Mouse (Mus musculus): ENCODE measurements around the gene Marveld1. TPM values are rescaled to one million over a fixed set of nuclear protein-coding genes. Genes with fewer than 3 reads are reported as not detected.
A peak's percentile ranks its signal among the peaks of the same experiment; 100 is the strongest.

Marveld1 gene
- polyA plus RNA-seq (2014; fragmentation: Nextera tagmentation; extraction: Ambion mirVana) = 17.8 and 25.0 TPM in 2 replicates

DNA sequence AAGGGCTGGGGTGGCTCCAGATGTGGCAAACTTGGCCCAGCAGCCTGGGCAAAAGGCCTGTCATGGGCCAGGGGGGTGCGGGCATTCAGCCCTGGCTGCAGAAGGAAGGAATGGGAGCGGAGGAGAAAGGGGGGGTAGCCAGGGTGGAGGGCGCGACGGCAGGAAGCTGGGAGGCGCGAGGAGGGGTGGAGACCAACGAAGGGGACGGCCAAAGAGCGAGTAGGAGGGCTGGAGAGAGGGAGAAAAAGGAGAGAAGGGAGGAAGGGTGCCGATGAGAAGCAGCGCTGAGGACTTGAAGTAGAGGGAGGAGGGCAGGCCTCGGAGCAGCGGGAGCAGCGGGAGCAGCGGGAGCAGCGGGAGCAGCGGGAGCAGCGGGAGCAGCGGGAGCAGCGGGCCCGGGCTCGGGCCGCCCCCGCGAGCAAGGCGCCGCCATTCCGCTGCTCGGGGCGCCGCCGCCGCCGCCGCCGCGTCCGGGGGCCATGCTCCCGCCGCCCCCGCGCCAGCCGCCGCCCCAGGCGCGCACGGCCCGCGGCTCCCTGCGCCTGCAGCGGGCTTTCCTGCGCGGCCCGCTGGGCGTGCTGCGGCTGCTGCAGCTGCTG lies at the start of gene Marveld1:
Gene Marveld1 (plus strand): TSS at position 231 of the 599 bp plus-strand sequence.
- H3K9me3 ChIP-seq (ENCODE audit: control insufficient read depth, low read length) = no peaks in the 10 kb centered on the region
- peaks cover 17% of the 10 kb centered on the region for H3K36me3 ChIP-seq (ENCODE audit: control insufficient read depth, insufficient read depth, low read length)
- H3K4me2 ChIP-seq (ENCODE audit: low read length) = peak within 1 kb of the TSS; percentile 96
- H3K4me3 ChIP-seq (ENCODE audit: control insufficient read depth in 1 of 2, insufficient read depth in 1 of 2, low read depth in 1 of 2, low read length in 2 of 2) = peak within 1 kb of the TSS; percentile 75 to 80
- ATAC-seq (ENCODE audit: insufficient number of reproducible peaks, insufficient read depth, low FRiP score, low read depth) = peak; percentile 77
- no peaks in the 10 kb centered on the region for H3K27me3 ChIP-seq (ENCODE audit: control insufficient read depth, insufficient read depth, low read length)
- H3K9ac ChIP-seq (ENCODE audit: low read length) = peak within 1 kb of the TSS; percentile 94
- WGBS = under 1% methylated on average over 48 of the region's 57 CpGs
- peak within 1 kb of the TSS; percentile 84 to 92 for H3K27ac ChIP-seq (replicated peaks in 1 of 2; ENCODE audit: control insufficient read depth in 1 of 2, insufficient read depth in 1 of 2, low read depth in 2 of 2, low read length in 2 of 2)
- H3K4me1 ChIP-seq (ENCODE audit: control insufficient read depth in 2 of 2, insufficient read depth in 2 of 2, low read length in 2 of 2) = peaks cover 21 to 45% of the 10 kb centered on the region in 2 experiments

DNA sequence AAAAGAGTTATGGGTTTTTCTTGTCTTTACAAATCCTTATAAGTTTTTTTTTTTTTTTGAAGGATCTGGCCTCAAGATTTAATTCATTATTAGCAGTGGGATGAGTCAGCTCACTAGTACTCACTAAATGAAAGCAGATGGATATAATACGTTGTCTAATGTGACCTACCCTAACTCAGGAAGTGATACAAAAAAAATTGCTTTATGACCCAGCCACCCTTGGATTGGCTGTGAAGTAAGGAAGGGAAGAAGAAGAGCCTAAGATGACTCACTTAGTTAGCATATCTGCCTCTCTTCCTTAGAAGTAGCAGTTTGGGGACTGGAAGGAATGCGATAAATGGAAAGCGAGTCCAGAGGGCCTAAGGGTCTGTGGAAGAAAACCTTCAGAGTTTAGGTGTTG lies 47.8 kb upstream of the Marveld1 start:
- no peak for ATAC-seq (ENCODE audit: insufficient number of reproducible peaks, insufficient read depth, low FRiP score, low read depth)
- no peak overlapping the region for H3K27ac ChIP-seq (replicated peaks in 1 of 2; ENCODE audit: control insufficient read depth in 1 of 2, insufficient read depth in 1 of 2, low read depth in 2 of 2, low read length in 2 of 2)
- H3K4me1 ChIP-seq (ENCODE audit: control insufficient read depth in 2 of 2, insufficient read depth in 2 of 2, low read length in 2 of 2) = no peaks in the 10 kb centered on the region
- H3K4me3 ChIP-seq (ENCODE audit: control insufficient read depth in 1 of 2, insufficient read depth in 1 of 2, low read depth in 1 of 2, low read length in 2 of 2) = no peak overlapping the region
- 82% methylated on average over 3 of the region's 3 CpGs for WGBS
- no peak overlapping the region for H3K4me2 ChIP-seq (ENCODE audit: low read length)
- no peak overlapping the region for H3K9ac ChIP-seq (ENCODE audit: low read length)
- H3K36me3 ChIP-seq (ENCODE audit: control insufficient read depth, insufficient read depth, low read length) = peaks cover 40% of the 10 kb centered on the region
- no peaks in the 10 kb centered on the region for H3K27me3 ChIP-seq (ENCODE audit: control insufficient read depth, insufficient read depth, low read length)
- H3K9me3 ChIP-seq (ENCODE audit: control insufficient read depth, low read length) = no peaks in the 10 kb centered on the region

- Histone ChIP-seq H3K4me1 (ENCODE audit: control insufficient read depth in 2 of 2, insufficient read depth in 2 of 2, low read length in 2 of 2) (no peaks in the 10 kb centered on the region), H3K27ac (replicated peaks in 1 of 2; ENCODE audit: control insufficient read depth in 1 of 2, insufficient read depth in 1 of 2, low read depth in 2 of 2, low read length in 2 of 2) (no peak overlapping the region), H3K27me3 (ENCODE audit: control insufficient read depth, insufficient read depth, low read length) (no peaks in the 10 kb centered on the region), H3K9me3 (ENCODE audit: control insufficient read depth, low read length) (no peaks in the 10 kb centered on the region), H3K9ac (ENCODE audit: low read length) (no peak overlapping the region), H3K4me3 (ENCODE audit: control insufficient read depth in 1 of 2, insufficient read depth in 1 of 2, low read depth in 1 of 2, low read length in 2 of 2) (no peak overlapping the region), H3K36me3 (ENCODE audit: control insufficient read depth, insufficient read depth, low read length) (peaks cover 57% of the 10 kb centered on the region), H3K4me2 (ENCODE audit: low read length) (no peak overlapping the region)
- ATAC-seq (ENCODE audit: insufficient number of reproducible peaks, insufficient read depth, low FRiP score, low read depth) = no peak
- WGBS = 90% methylated on average over 9 of the region's 9 CpGs
Measured at GRCm38 (mm10) chr19:42104681-42105080, 42.5 kb upstream of the Marveld1 start.

DNA sequence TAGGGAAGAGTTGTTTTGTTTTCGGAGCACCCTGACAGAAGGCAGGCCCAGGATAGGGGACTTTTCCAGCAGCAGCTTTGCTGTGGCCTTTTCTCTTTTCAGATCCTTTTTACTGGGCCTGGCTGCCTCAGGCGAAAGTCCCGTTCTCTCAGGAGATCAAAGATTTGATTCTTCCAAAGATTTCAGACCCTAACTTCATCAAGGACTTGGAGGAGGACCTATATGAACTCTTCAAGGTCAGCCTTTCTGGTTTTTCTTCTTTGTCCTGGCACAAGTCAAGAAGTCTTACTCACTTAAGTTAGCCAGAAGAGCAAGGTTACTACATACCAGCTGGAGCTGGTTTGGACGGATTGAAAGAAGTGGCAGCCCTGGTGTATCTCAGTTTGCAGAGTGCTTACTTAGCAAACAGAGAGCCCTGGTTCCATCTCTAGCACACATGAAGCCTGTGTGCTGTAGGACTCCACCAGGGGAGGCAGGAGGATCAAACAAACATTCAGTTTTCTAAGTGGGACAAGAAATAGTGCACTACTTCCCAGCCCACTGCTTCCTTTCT lies 31.3 kb upstream of the Marveld1 start:
- no peaks in the 10 kb centered on the region for H3K4me1 ChIP-seq (ENCODE audit: control insufficient read depth in 2 of 2, insufficient read depth in 2 of 2, low read length in 2 of 2)
- no peaks in the 10 kb centered on the region for H3K9me3 ChIP-seq (ENCODE audit: control insufficient read depth, low read length)
- no peak overlapping the region for H3K4me3 ChIP-seq (ENCODE audit: control insufficient read depth in 1 of 2, insufficient read depth in 1 of 2, low read depth in 1 of 2, low read length in 2 of 2)
- H3K27me3 ChIP-seq (ENCODE audit: control insufficient read depth, insufficient read depth, low read length) = no peaks in the 10 kb centered on the region
- H3K4me2 ChIP-seq (ENCODE audit: low read length) = no peak overlapping the region
- H3K27ac ChIP-seq (replicated peaks in 1 of 2; ENCODE audit: control insufficient read depth in 1 of 2, insufficient read depth in 1 of 2, low read depth in 2 of 2, low read length in 2 of 2) = no peak overlapping the region
- 88% methylated on average over 4 of the region's 4 CpGs for WGBS
- no peak for ATAC-seq (ENCODE audit: insufficient number of reproducible peaks, insufficient read depth, low FRiP score, low read depth)
- no peak overlapping the region for H3K9ac ChIP-seq (ENCODE audit: low read length)
- H3K36me3 ChIP-seq (ENCODE audit: control insufficient read depth, insufficient read depth, low read length) = peaks cover 73% of the 10 kb centered on the region

DNA sequence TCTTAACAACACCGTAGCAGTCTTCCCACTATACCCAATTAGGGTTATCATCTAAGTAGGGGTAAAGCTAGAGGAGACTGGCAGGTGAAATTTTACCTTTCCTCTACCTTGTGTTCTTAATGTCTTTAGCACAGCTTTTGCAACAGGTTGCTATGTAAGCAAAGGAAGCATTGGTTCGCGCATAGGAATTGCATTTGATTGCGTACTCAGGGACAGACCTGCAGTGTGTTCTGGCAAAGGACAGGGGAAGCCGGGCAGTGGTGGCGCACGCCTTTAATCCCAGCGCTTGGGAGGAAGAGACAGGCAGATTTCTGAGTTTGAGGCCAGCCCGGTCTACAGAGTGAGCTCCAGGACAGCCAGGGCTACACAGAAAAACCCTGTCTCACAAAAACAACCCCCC lies 29.1 kb upstream of the Marveld1 start:
- no peaks in the 10 kb centered on the region for H3K4me1 ChIP-seq (ENCODE audit: control insufficient read depth in 2 of 2, insufficient read depth in 2 of 2, low read length in 2 of 2)
- 94% methylated on average over 9 of the region's 9 CpGs for WGBS

GRCm38 (mm10) chr19:42118596-42118995 lies 28.6 kb upstream of the Marveld1 start:
- no peak for ATAC-seq (ENCODE audit: insufficient number of reproducible peaks, insufficient read depth, low FRiP score, low read depth)

More for the DNA sequence above, 29.1 kb upstream of the Marveld1 start:
- Histone ChIP-seq H3K27me3 (ENCODE audit: control insufficient read depth, insufficient read depth, low read length) (no peaks in the 10 kb centered on the region), H3K9ac (ENCODE audit: low read length) (no peak overlapping the region), H3K36me3 (ENCODE audit: control insufficient read depth, insufficient read depth, low read length) (peaks cover 93% of the 10 kb centered on the region), H3K9me3 (ENCODE audit: control insufficient read depth, low read length) (no peaks in the 10 kb centered on the region), H3K4me2 (ENCODE audit: low read length) (no peak overlapping the region), H3K27ac (replicated peaks in 1 of 2; ENCODE audit: control insufficient read depth in 1 of 2, insufficient read depth in 1 of 2, low read depth in 2 of 2, low read length in 2 of 2) (no peak overlapping the region), H3K4me3 (ENCODE audit: control insufficient read depth in 1 of 2, insufficient read depth in 1 of 2, low read depth in 1 of 2, low read length in 2 of 2) (no peak overlapping the region)
- ATAC-seq (ENCODE audit: insufficient number of reproducible peaks, insufficient read depth, low FRiP score, low read depth) = no peak

GRCm38 (mm10) chr19:42120451-42120850 lies 26.7 kb upstream of the Marveld1 start:
- H3K4me2 ChIP-seq (ENCODE audit: low read length) = no peak overlapping the region

More at GRCm38 (mm10) chr19:42118596-42118995, 28.6 kb upstream of the Marveld1 start:
- no peaks in the 10 kb centered on the region for H3K27me3 ChIP-seq (ENCODE audit: control insufficient read depth, insufficient read depth, low read length)
- H3K4me3 ChIP-seq (ENCODE audit: control insufficient read depth in 1 of 2, insufficient read depth in 1 of 2, low read depth in 1 of 2, low read length in 2 of 2) = no peak overlapping the region
- peaks cover 94% of the 10 kb centered on the region for H3K36me3 ChIP-seq (ENCODE audit: control insufficient read depth, insufficient read depth, low read length)
- WGBS = 76% methylated on average over 5 of the region's 5 CpGs
- no peaks in the 10 kb centered on the region for H3K4me1 ChIP-seq (ENCODE audit: control insufficient read depth in 2 of 2, insufficient read depth in 2 of 2, low read length in 2 of 2)
- no peaks in the 10 kb centered on the region for H3K9me3 ChIP-seq (ENCODE audit: control insufficient read depth, low read length)
- no peak overlapping the region for H3K27ac ChIP-seq (replicated peaks in 1 of 2; ENCODE audit: control insufficient read depth in 1 of 2, insufficient read depth in 1 of 2, low read depth in 2 of 2, low read length in 2 of 2)
- H3K9ac ChIP-seq (ENCODE audit: low read length) = no peak overlapping the region
- no peak overlapping the region for H3K4me2 ChIP-seq (ENCODE audit: low read length)

More at GRCm38 (mm10) chr19:42120451-42120850, 26.7 kb upstream of the Marveld1 start:
- H3K9ac ChIP-seq (ENCODE audit: low read length) = no peak overlapping the region
- no peaks in the 10 kb centered on the region for H3K9me3 ChIP-seq (ENCODE audit: control insufficient read depth, low read length)
- no peaks in the 10 kb centered on the region for H3K27me3 ChIP-seq (ENCODE audit: control insufficient read depth, insufficient read depth, low read length)
- WGBS = 89% methylated on average over 8 of the region's 8 CpGs
- H3K4me1 ChIP-seq (ENCODE audit: control insufficient read depth in 2 of 2, insufficient read depth in 2 of 2, low read length in 2 of 2) = peaks cover 0 to 4% of the 10 kb centered on the region in 2 experiments; a peak in 1 of 4 replicates
- H3K27ac ChIP-seq (replicated peaks in 1 of 2; ENCODE audit: control insufficient read depth in 1 of 2, insufficient read depth in 1 of 2, low read depth in 2 of 2, low read length in 2 of 2) = no peak overlapping the region
- peaks cover 96% of the 10 kb centered on the region for H3K36me3 ChIP-seq (ENCODE audit: control insufficient read depth, insufficient read depth, low read length)
- H3K4me3 ChIP-seq (ENCODE audit: control insufficient read depth in 1 of 2, insufficient read depth in 1 of 2, low read depth in 1 of 2, low read length in 2 of 2) = no peak overlapping the region
- ATAC-seq (ENCODE audit: insufficient number of reproducible peaks, insufficient read depth, low FRiP score, low read depth) = no peak

All from heart, embryonic 14.5 days (tissue).